Mouse (Mus musculus): ENCODE data around the gene Epha4.
A peak's percentile ranks its signal among the peaks of the same experiment; 100 is the strongest.

Epha4 gene

DNA sequence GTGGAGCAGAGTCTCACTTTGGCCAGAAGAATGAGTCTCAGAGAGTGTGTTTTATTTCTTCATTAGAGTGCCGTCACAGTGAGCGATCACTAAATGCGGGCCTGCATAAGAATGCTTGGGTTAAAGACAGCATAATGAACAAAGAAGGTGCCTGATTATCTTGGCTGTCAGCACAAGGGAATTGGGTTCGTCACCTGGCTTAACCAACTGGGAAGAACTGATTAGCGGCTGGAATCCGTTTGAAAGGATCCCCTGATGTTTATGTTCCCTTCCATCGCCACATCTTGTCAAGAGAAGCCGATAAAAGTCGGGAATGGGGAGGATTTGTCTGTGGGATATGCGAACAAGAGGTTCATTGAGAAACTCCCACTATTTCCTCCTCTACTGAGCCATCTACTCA lies 74.4 kb downstream of the Epha4 start:
- DNase-seq, result no peak

DNA sequence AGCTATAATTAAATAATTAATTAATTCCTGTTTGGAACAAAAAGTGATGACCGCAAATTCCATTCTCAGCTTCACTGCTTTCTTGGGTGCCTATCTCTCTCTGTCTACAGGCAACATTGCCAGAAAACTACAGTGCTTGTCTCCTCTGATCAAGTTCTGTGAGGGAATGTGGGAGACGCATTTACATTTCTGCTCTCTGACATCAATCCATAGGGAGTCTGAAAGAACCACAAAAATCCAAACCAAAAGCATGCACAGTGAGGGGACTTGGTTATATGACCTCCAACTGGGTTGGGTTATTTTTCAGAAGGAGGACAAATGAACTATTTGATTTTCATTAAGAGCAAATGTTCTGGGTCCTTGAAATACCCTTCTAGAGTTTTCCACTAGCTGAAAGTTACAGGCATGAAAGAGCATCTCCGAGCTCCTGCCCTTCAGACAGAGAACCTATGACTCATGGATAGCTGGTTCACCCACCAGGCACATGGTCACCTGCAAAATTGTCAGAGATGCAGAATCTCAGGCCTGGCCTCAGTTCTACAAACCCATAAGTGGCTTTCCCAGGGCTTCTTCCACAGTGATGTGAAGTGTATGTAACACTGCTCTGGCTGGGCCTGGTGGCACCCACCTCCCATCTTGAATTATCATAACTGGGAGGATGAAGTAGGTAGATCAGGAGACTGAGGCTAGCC lies 75.4 kb downstream of the Epha4 start:
- DNase-seq, result no peak

DNA sequence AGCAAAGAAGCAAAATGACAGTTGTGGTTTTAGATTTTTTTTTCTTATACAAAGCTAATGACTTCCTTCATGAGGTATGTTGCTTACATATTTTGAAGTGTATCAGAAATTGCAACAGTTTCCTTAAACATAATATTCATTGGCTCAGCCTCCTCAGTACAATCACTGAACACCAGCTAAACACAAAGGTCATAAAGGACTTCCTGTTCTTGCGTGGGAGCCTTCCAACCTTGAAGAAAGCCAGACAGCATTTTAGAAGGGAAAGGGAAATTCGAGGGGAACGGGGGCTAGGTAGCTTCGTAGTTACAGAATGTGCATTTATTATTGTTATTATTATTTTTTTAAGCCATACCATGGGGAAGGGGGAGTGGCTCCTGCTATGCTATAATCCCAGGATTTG lies 76.2 kb downstream of the Epha4 start:
- DNase-seq, result no peak

DNA sequence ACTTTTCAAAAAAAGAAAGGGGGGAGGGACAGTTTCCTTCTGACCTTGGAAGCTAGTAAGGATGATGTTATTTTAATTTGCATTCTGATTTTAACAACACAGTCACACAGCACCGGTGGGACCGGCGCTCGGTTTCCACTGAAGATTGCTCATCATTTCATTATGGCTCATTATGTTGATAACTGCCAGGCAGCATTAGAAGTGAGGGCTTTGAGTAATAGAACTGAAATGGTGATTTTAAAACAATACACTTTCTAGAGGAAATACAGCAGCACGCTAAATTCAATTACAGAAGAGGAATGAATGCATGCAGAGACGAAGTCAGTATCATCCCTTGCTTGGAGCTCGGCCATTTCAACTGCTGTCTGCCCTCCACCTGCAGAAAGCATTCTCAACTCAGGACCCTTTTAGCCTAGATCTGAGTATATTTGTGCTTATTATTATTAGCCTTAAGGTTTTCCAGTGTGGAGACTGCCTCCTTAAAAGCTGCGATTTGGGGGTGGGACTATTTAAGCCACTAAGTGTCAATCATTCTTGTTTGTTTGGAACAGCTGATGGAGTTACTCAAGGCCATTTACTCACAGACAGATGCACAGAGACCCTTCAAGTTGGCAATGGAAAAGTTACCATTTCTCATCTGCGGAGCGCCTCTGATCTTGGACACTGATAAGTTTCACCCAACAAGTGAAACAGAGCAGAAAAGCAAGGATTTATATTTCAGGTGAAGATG lies 76.8 kb downstream of the Epha4 start:
- DNase-seq, result no peak

DNA sequence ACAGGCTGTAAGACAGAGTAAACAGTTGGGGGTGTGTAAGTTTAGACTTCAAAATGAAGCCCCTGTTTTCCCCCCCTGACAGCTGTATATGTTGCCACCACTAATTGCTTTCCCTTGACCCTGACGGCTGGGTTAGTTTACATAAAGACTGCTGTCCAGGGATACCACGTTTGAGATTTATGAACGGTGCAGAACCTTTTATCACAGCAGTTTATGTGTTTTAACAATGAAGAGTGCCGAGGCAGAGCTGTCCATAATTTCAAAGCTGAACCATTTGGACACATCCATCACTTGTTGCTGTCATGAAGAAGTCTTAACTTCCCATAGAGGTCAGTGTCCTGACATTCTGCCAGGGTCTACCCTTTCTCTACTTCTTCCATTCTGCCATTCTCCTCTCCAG lies 79.8 kb downstream of the Epha4 start:
- DNase-seq, result no peak

DNA sequence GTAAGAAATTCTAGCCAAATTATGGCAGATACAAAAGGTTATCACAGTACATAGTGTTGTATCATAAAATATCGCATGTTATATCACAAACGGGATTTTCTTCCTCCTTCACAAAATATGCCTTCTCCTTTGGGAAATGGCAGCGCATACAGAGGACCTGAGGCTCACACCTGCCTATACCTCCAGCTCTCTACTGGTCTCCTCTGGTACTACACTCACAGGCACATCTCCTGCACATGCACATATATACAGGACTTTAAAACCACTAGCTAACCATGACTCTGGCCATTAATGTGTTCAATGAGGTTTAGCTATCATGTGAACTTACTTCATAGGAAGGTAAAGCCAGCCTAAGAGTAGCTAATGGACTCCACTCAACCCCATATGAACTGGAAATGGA lies 81.7 kb downstream of the Epha4 start:
- no peak for DNase-seq

DNA sequence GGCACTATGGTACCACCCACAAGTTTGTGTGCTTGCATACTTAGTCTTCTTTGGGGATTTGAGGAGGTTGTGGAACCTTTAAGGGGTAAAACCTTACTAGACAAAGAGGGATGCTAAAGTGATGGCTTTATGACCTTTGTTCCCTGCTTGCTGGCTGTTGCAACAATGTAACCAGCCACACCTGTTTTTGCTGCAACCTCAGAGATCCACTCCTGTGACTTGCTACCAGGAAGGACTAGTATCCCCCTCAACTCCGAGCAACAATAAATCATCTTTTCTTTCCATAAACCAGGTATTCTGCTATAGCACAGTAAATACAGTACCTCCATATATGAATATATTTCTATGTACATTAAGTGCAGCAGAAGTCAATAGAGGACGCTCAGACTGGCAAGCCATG lies 82.4 kb downstream of the Epha4 start:
- DNase-seq, result no peak

DNA sequence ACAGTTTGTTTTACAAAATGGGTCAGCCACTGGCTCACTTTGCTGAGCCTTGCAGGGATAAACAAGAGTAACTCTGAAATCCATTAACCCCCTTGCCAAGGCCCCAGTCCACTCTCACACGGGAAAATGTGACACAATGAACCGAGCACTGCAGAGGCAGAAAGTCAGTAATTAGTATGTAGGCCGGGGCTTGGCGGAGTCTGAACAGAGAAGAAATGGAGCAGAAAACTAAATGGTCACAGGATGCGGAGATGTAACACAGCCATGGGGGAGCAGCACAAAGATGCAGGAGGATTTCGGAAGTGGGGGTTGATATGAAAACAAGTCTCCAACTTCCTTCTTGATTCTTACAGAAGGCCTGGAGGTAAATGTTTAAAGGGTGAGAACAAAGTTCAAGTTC lies 85.7 kb downstream of the Epha4 start:
- DNase-seq, result peak; percentile 10

DNA sequence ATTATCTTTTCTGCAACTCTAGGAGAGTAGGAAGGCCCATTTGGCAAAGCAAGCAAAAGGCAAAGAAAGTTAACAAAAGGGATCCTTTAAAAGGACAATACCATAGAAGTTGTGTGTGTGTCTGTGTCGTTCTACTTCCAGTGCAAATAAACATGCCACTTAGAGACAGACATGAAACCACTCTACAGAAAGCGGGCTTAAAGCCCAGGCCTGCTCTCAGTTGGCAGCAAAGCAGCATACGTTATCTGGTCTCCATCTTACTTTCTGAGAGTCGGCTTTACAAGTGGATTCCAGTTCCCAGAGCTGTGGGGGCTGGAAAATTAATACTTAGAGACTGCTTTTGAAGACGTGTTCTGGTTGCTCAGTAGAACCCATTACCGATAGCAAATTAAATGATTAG lies 87.9 kb downstream of the Epha4 start:
- DNase-seq, result no peak

DNA sequence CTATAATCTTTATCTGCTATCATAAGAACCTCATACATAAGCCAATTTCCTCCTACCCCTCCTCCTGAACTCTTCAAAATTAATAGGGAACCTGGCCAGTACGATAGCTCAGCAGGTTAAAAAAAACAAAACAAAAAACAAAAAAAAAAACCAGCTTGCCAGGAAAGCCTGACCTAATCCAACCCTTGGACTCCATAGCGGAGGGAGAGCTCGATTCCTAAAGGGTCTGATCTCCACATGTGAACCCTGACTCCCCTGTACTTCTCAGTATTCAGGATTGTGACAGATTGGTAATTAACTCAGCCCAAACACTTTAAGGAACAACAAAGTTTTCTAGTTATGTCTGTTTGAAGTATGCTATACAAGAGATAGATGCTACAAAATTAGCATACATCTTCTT lies 89.7 kb downstream of the Epha4 start:
- DNase-seq, result no peak

DNA sequence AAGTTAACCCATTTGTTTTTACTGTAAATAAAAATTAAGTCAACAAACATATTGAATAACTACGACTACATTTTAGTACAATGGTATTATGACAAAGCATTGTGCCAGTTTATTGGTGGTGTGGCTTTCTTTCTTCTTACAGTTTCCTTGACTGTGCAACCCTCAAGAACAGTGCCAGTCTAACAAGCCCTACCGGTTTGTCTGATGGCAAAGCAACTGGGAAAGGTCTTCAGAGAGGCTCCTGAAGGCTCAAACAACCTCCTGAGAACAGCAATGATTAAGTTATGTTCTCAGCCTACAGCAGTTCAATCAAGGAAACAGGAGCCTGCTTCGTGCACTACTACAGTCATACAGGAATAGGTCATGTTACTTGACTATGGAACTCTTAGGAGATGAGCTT lies 93.8 kb downstream of the Epha4 start:
- no peak for DNase-seq

DNA sequence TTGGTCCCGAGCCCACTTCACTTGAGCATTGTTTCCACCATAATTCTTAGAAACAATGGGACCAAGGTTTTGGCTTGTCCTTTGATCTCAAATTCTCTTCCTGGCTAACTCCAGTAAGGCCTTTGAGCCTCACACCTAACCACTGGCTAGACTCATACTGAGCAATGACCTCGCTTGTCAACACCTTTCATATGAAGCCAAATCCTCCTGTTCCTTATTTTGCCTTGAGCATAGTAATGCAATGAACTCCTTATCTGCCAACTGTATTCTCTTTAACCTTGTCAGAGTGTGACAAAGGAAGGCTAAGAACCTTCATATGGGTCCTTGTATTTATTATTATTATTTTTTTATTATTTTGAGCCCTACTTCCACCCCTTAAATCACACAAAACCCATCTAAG lies 94.5 kb downstream of the Epha4 start:
- no peak for DNase-seq

DNA sequence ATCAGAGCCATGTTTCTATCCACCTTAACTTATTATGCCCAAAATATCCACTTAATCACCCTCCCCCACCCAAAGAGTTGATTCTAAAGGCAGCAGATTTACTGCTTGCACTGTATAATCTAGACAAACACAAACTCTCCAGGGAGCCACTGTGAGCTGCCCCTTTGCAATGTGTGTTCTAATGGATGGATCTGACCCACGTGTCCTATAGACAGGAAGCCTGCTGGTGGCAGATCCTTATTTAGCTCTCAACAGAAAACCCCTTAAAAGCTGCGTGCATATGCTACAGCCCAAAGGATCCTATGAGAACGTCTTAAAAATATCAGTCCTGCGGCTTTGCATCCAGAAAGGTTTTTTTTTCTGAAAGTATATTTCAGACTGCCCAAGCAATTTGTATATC lies 98.0 kb downstream of the Epha4 start:
- no peak for DNase-seq

DNA sequence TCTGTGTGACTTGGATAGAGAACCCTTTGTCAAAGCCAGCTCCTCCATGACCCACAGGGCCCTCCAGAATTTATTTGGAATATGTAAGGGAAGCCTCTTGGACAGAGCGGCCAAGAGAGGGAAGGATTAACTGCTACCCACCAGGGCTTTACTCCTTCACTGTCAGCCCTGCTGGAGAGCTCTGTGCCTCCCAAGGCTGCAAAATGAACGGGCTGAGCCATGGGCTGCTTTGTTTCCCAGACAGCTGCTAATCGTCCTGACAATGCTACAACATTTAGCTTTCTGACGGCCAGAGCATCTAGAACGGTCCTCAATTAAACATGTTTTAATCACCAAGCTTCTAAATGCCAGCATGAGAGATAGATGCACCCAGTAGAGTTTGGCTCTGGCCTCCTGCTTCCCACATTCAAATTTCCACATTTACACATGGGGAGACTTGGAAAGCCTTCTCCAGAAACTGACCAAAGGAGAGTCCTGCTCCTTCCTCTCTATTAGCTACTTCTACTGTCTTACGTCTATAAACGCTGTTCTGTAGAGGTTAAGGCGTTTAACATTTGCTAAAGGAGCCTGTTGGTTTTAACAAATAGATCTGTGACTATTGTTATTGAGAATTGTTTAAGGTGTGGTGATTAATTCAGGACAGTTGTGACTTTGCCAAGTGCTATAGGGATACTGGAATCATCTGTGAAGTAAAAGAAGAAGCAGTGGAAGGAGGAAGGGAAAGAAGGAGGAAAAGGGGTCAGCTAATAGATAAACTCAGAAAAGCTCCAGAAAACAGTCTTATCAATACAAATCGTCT lies 101.8 kb downstream of the Epha4 start:
- peak; percentile 6 for DNase-seq

DNA sequence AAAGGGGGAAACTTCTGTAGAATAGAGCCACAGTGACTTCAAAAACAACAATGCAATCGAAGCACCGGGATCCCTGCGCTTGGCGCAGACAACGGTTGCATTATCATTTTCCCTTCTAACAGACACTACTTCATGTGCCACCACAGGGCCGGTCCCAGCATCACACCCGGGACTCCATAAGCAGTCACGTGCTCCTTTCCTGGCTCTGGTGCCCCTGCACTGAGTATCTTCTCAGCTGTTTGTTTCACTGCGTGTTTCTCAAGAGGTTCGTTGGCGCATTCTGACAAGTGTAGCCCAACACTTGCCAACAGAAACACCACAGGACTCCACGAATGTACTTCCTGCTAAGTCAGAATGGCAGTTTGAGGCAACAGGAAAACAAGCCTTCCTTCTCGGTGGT lies 102.6 kb downstream of the Epha4 start:
- peak; percentile 39 for DNase-seq

DNA sequence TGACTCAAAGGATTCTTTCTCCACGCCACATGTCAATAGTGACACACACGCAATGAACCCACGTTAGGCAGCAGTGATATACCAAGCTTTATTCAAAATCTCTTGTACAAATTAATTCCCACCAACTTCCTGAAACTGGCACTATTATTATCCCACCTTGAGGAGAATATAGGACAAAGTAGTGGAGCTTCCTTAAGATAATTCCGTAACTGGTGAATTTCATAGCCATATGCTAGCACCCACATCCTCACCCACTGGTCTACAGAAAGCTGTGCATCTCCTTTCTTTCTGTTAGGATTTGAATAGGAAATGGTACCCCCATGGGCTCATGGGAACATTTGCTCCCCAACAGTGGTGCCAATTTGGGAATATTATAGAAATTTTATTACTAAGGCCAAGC lies 103.7 kb downstream of the Epha4 start:
- no peak for DNase-seq

DNA sequence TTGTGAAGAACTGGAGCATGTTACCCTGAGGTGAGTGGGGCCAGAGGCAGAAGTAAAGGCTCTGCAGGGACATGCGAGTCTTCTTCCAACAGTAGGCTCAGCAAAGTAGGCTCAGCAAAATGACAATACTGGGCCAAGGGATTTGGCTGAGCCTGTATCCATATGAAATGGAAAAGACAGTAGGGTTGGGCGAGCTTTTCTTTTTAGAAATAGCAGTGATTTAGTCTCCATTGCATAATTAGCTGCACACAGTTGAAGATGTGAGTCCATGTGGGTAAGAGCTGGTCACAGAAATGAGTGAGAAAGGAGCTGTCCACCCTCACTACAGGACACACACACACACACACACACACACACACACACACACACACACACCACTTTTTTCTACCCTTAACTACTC lies 104.2 kb downstream of the Epha4 start:
- no peak for DNase-seq

DNA sequence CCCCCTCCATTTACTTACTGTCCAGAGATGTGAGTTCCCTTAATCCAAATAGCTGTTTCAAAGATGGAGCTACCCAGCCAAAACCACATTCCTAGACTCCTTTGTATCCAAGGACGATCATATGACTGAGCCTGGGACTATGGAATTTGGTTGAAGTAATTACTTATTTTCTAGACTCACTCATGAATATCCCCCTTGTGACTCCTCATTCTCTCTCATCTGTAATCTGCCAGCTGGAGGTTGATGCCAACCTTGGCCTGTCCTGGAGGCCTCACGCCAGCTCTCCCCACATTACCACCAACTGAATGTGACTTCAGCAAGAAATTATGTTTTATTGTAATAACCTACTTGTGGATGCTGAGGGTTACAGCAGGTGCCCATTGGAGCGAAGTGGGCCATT lies 104.7 kb downstream of the Epha4 start:
- DNase-seq, result no peak

DNA sequence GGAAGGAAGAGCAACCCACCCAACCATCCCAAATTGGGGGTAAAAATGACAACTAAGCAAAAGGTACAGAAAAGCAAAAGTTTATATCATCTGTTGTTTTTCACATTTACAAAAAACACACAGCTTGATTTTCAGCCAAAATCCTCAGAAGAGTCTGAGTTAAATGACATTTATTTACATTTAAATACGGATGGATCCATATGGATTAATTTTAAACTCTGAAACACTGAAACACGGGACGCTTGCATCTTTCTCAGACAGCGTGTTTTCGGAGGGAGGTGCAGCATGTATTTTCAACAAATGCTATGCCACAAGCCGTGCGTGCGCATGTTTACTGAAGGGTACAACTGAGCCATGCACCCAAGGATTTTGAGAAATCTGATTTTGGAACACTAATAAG lies 105.4 kb downstream of the Epha4 start:
- DNase-seq, result no peak

DNA sequence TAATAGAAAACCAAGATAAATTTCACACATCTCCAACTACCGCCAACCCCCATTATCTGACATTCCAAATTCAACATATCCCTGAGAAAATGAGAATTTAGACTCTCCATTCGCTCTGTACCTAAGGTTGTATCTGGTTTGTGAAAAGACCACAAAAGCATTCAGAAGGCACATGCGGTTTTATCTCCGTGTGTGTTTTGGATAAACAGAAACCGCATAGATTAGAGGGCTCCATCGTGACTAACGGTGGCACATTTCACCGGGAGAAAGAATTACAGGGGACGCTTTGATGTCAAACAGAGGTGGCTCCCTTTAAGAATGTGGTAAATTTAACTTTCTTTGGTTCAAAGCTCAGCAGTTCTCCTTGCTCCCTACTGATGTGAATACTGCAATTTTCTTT lies 107.5 kb downstream of the Epha4 start:
- no peak for DNase-seq

DNA sequence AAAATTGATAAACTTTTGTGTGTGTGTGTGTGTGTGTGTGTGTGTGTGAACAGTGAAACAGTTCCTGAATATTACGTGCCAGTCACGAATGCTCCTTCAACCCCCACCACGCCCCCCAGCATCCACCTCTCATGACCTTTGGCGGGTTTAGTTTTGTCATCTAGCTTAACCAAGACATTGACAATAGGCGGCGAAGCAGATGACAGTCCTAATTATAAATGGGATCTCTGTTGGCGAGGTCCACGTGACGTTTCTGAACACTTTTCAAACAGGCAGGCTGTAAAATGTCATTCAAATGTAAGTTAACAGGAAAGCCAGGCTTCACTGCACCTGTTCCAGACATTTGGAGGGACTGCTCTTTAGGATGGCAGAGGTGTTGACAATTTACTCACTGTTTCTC lies 108.3 kb downstream of the Epha4 start:
- no peak for DNase-seq

DNA sequence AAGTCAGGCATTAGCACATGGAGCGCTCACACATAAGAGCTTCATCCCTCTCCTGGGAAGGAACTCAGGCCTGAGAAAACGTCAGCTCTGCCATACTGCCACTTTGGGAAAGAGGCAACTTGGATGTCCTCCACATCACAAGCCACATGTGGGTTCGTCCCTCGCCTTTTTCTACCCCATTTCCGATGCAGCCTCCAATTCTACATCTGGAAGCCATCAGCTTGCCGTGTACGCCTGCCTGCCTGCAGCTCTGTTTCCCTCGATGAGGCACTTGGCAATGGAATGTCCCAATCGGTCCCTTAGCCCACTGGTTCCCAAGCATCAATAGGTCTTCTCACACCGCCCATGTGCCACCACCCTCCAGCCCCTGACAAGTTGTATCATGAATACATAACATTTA lies 110.4 kb downstream of the Epha4 start:
- no peak for DNase-seq

DNA sequence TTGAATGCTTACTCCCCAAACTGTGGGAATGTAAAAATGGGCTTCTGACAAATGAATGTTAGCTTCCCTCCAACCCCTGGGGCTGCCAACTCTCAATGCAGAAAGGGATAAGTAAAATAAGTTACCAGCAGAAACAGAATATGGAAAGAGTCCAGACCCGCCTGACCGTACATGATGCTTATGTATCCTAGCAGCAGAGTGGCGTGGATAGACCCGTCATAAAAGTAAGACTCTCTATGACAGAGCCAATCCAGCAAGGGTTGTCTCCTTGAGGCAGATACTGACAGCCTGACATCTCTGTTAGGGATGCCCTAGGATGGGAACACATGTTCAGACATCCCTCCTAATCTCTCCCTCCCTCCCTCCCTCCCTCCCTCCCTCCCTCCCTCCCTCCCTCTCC lies 111.9 kb downstream of the Epha4 start:
- DNase-seq, result no peak

DNA sequence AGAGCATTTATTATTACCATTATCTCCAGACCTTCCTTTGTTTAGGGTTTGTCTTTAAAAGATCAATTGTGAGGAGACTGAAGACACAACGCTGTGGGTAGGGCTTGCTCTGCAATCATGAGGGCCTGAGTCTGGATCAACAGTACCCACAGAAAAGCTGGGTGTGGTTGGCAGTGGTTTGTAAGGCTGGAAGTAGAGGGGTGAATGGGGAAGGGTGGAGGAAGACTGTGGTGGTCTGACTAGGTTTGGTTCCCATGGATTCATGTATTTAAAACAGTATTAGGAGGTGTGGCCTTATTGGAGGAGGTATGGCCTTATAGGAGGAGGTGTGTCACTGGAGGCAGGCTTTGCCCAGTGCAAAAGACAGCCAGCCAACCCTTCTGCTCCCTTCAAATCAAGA lies 113.4 kb downstream of the Epha4 start:
- no peak for DNase-seq

All from lung, postnatal 10 days (tissue).